ENCODE assay signal across 34 mouse cellular contexts in the genomic region with DNA sequence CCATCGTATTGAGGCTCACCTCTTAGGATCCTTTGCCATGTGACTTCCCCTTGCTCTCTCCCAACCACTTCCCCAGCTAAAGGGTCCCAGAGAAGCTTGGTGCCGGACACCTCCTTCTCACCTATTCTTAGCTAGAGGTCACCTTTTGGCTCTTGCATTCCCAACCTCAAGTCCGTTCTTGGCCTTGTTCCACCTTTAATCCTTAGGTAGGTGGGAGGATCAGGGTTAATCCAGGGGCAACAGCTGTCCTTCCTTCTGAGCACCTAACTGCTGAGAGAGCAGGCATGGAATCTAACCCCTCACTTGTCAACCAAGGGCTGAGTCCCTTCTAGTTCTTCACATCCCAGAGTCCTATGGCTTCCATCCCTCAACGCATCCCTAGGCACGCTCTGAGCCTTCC. TPM values are rescaled to one million over a fixed set of nuclear protein-coding genes. Genes with fewer than 3 reads are reported as not detected.
DNase-seq lines count a peak whose midpoint lies in the region; ATAC-seq and TF ChIP-seq lines count a peak whose summit lies in the region.
"Had no signal": no experiment of that assay in that cellular context is flagged by ENCODE, and none has a peak within 500 bp of the region (broad histone marks: within the 10 kb centered on the region; RNA-seq: fewer than 3 reads in every experiment).

No protein-coding gene starts in this region.

- H3K4me1 ChIP-seq in midbrain, embryonic 16.5 days (ENCODE audit: control insufficient read depth, insufficient read depth, low read length): peaks cover 32% of the 10 kb centered on the region
- peaks cover 47% of the 10 kb centered on the region for H3K4me1 ChIP-seq in midbrain, embryonic 10.5 days
- peaks cover 23% of the 10 kb centered on the region for H3K4me1 ChIP-seq in neural tube, embryonic 14.5 days (ENCODE audit: control insufficient read depth, insufficient read depth, low read length)
- H3K4me1 ChIP-seq in intestine, embryonic 16.5 days (ENCODE audit: control insufficient read depth, insufficient read depth, low read length): peaks cover 3% of the 10 kb centered on the region

- WGBS in midbrain, embryonic 16.5 days: 81% methylated on average over 5 of the region's 5 CpGs
- 74% methylated on average over 5 of the region's 5 CpGs for WGBS in midbrain, embryonic 10.5 days
- WGBS in neural tube, embryonic 14.5 days: 73% methylated on average over 5 of the region's 5 CpGs
- 74% methylated on average over 5 of the region's 5 CpGs for WGBS in intestine, embryonic 16.5 days

- no peak for DNase-seq in gastrocnemius, adult 2 months
- DNase-seq in gastrocnemius, postnatal 10 days: no peak
- no peak for DNase-seq in midbrain, embryonic 10.5 days (ENCODE audit: low spot score)
- DNase-seq in spleen, postnatal 10 days (ENCODE audit: low spot score in 2 of 2): no peak
- DNase-seq: heart, adult 2 months; kidney, adult 8-10 months; layer of hippocampus, postnatal 36 days; left cerebral cortex, postnatal 4 days; lung, postnatal 4 days had no signal

- H3K4me2 ChIP-seq in midbrain, embryonic 16.5 days (ENCODE audit: low read length): no peak overlapping the region
- H3K4me2 ChIP-seq in neural tube, embryonic 14.5 days (ENCODE audit: low read depth, low read length): no peak overlapping the region; the same call in 1 of the 2 replicates
- no peak overlapping the region for H3K4me2 ChIP-seq in intestine, embryonic 16.5 days (ENCODE audit: low read depth, low read length)
- H3K4me2 ChIP-seq: heart, embryonic 12.5 days; intestine, embryonic 15.5 days; liver, embryonic 12.5 days had no signal

- ATAC-seq in midbrain, embryonic 16.5 days: no peak
- ATAC-seq in neural tube, embryonic 14.5 days (ENCODE audit: low read depth): no peak
- no peak for ATAC-seq in intestine, embryonic 16.5 days
- ATAC-seq: CD4-positive, CD25-positive, alpha-beta regulatory T cell, adult 4 months; forebrain, embryonic 15.5 days; intestine, embryonic 15.5 days; liver, embryonic 12.5 days; liver, postnatal 0 days had no signal

- no peaks in the 10 kb centered on the region for H3K27me3 ChIP-seq in midbrain, embryonic 16.5 days (ENCODE audit: control insufficient read depth, insufficient read depth, low read depth, low read length)
- peaks cover 54% of the 10 kb centered on the region for H3K27me3 ChIP-seq in midbrain, embryonic 10.5 days (ENCODE audit: low read depth, poor library complexity, severe bottlenecking)
- no peaks in the 10 kb centered on the region for H3K27me3 ChIP-seq in neural tube, embryonic 14.5 days (ENCODE audit: control insufficient read depth, insufficient read depth, low read length)
- peaks cover 23% of the 10 kb centered on the region for H3K27me3 ChIP-seq in intestine, embryonic 16.5 days (replicated peaks; ENCODE audit: control insufficient read depth, insufficient read depth, low read length)
- H3K27me3 ChIP-seq: forebrain, embryonic 15.5 days; hindbrain, embryonic 15.5 days had no signal

- no peaks in the 10 kb centered on the region for H3K9me3 ChIP-seq in midbrain, embryonic 16.5 days (replicated peaks; ENCODE audit: control insufficient read depth, low read length, poor library complexity, severe bottlenecking)
- no peaks in the 10 kb centered on the region for H3K9me3 ChIP-seq in midbrain, embryonic 10.5 days (replicated peaks)
- H3K9me3 ChIP-seq in neural tube, embryonic 14.5 days (ENCODE audit: control insufficient read depth, low read length): no peaks in the 10 kb centered on the region
- no peaks in the 10 kb centered on the region for H3K9me3 ChIP-seq in intestine, embryonic 16.5 days (ENCODE audit: control insufficient read depth, low read length)
- H3K9me3 ChIP-seq: forebrain, embryonic 15.5 days; heart, embryonic 12.5 days; hindbrain, embryonic 15.5 days; intestine, embryonic 15.5 days; liver, embryonic 12.5 days; megakaryocyte, embryonic 14.5 days had no signal

- peak overlapping the region; percentile 3; the same call in 1 of the 2 replicates for H3K9ac ChIP-seq in midbrain, embryonic 16.5 days (ENCODE audit: low read depth, low read length)
- 0 out of 2 replicates have a peak overlapping the region, but pooled peaks have one; percentile 11 for H3K9ac ChIP-seq in neural tube, embryonic 14.5 days (replicated peaks; ENCODE audit: low read depth, low read length)
- no peak overlapping the region for H3K9ac ChIP-seq in intestine, embryonic 16.5 days (ENCODE audit: low read depth, low read length)
- H3K9ac ChIP-seq: forebrain, embryonic 15.5 days; heart, embryonic 12.5 days; hindbrain, embryonic 15.5 days; intestine, embryonic 15.5 days; liver, embryonic 12.5 days; liver, postnatal 0 days had no signal

- peak overlapping the region; percentile 32; the same call in 1 of the 2 replicates for H3K4me3 ChIP-seq in gastrocnemius, adult 2 months
- no peak overlapping the region for H3K4me3 ChIP-seq in midbrain, embryonic 16.5 days (ENCODE audit: low read depth, low read length)
- no peak overlapping the region for H3K4me3 ChIP-seq in midbrain, embryonic 10.5 days
- no peak overlapping the region for H3K4me3 ChIP-seq in neural tube, embryonic 14.5 days (ENCODE audit: low read depth, low read length)
- H3K4me3 ChIP-seq in intestine, embryonic 16.5 days (ENCODE audit: low read length): no peak overlapping the region
- H3K4me3 ChIP-seq: forebrain, embryonic 15.5 days; heart, adult 2 months; heart, embryonic 12.5 days; intestine, embryonic 15.5 days; liver, embryonic 12.5 days; megakaryocyte, embryonic 14.5 days had no signal

- no peak for TF ChIP-seq CTCF in gastrocnemius, adult 2 months (IDR thresholded peaks at IDR 0.05)

- intact Hi-C loops in gastrocnemius, adult 2 months (cut with DNase I): no loop called here

- peaks cover 4% of the 10 kb centered on the region; the same call in 1 of the 2 replicates for H3K36me3 ChIP-seq in midbrain, embryonic 16.5 days (ENCODE audit: control insufficient read depth, insufficient read depth, low read length)
- no peaks in the 10 kb centered on the region for H3K36me3 ChIP-seq in midbrain, embryonic 10.5 days
- H3K36me3 ChIP-seq in neural tube, embryonic 14.5 days (ENCODE audit: control insufficient read depth, insufficient read depth, low read length): no peaks in the 10 kb centered on the region
- no peaks in the 10 kb centered on the region for H3K36me3 ChIP-seq in intestine, embryonic 16.5 days (ENCODE audit: control insufficient read depth, insufficient read depth, low read length)
- H3K36me3 ChIP-seq: forebrain, embryonic 15.5 days; heart, embryonic 12.5 days; hindbrain, embryonic 15.5 days; intestine, embryonic 15.5 days; liver, embryonic 12.5 days had no signal

- no peak overlapping the region for H3K27ac ChIP-seq in gastrocnemius, adult 2 months
- H3K27ac ChIP-seq in midbrain, embryonic 16.5 days (ENCODE audit: low read length): no peak overlapping the region
- H3K27ac ChIP-seq in midbrain, embryonic 10.5 days (replicated peaks): no peak overlapping the region
- no peak overlapping the region for H3K27ac ChIP-seq in neural tube, embryonic 14.5 days (ENCODE audit: low read depth, low read length)
- H3K27ac ChIP-seq in intestine, embryonic 16.5 days (ENCODE audit: low read length): no peak overlapping the region
- H3K27ac ChIP-seq: forebrain, embryonic 15.5 days; heart, adult 2 months; hindbrain, embryonic 15.5 days; intestine, embryonic 15.5 days; kidney, postnatal 0 days; liver, embryonic 12.5 days had no signal

RNA-seq across cellular contexts. Expression of a gene that starts 5.5 kb away (rescaled TPM):
- not detected for total RNA-seq in gastrocnemius, adult 2 months (2021)
- not detected for total RNA-seq in gastrocnemius, postnatal 10 days (2021)
- not detected in 2 replicates for polyA plus RNA-seq in midbrain, embryonic 16.5 days (2015; fragmentation: Nextera tagmentation; extraction: Ambion mirVana)
- polyA plus RNA-seq in midbrain, embryonic 10.5 days (2016; fragmentation: Nextera tagmentation; extraction: Ambion mirVana): not detected in 2 replicates
- polyA plus RNA-seq in neural tube, embryonic 14.5 days (2014; fragmentation: Nextera tagmentation; extraction: Ambion mirVana): not detected in 2 replicates
- polyA plus RNA-seq in intestine, embryonic 16.5 days (2015; fragmentation: Nextera tagmentation; extraction: Ambion mirVana): not detected in 2 replicates
- total RNA-seq: adrenal gland, postnatal 14 days; gastrocnemius, adult 18-20 months; gastrocnemius, postnatal 4 days; heart, adult 2 months; heart, postnatal 4 days; layer of hippocampus, postnatal 36 days; left cerebral cortex, postnatal 4 days had no signal
- polyA plus RNA-seq: CD4-positive, CD25-positive, alpha-beta regulatory T cell, adult 4 months; embryonic facial prominence, embryonic 11.5 days; forebrain, embryonic 15.5 days; frontal cortex, adult 2 months; heart, adult 2 months; heart, embryonic 12.5 days; heart, postnatal 0 days; intestine, embryonic 15.5 days; large intestine, adult 2 months; limb, embryonic 14.5 days; liver, embryonic 12.5 days; liver, postnatal 0 days; lung, embryonic 16.5 days; neural tube, embryonic 11.5 days; stomach, embryonic 14.5 days; thymus, postnatal 0 days had no signal

RNA-seq across cellular contexts. Expression of a gene that starts 21.3 kb away (rescaled TPM):
- total RNA-seq in gastrocnemius, adult 2 months (2021): not detected
- total RNA-seq in gastrocnemius, postnatal 10 days (2021): under 1 TPM; 0.14 to 0.68 TPM
- polyA plus RNA-seq in midbrain, embryonic 16.5 days (2015; fragmentation: Nextera tagmentation; extraction: Ambion mirVana): 24.2 and 35.8 TPM in 2 replicates
- 6.6 and 8.4 TPM in 2 replicates for polyA plus RNA-seq in midbrain, embryonic 10.5 days (2016; fragmentation: Nextera tagmentation; extraction: Ambion mirVana)
- 18.4 and 20.2 TPM in 2 replicates for polyA plus RNA-seq in neural tube, embryonic 14.5 days (2014; fragmentation: Nextera tagmentation; extraction: Ambion mirVana)
- 0.37 and 0.62 TPM in 2 replicates for polyA plus RNA-seq in intestine, embryonic 16.5 days (2015; fragmentation: Nextera tagmentation; extraction: Ambion mirVana)
- total RNA-seq: gastrocnemius, adult 18-20 months; heart, adult 2 months; heart, postnatal 4 days had no signal
- polyA plus RNA-seq: CD4-positive, CD25-positive, alpha-beta regulatory T cell, adult 4 months; heart, adult 2 months; heart, embryonic 12.5 days; heart, postnatal 0 days; large intestine, adult 2 months; liver, postnatal 0 days had no signal

RNA-seq across cellular contexts. Expression of a gene that starts 28.5 kb away (rescaled TPM):
- total RNA-seq in gastrocnemius, adult 2 months (2021): 10 to 100 TPM; 61.1 to 64.6 TPM
- 10 to 100 TPM; 10.3 to 10.5 TPM for total RNA-seq in gastrocnemius, postnatal 10 days (2021)
- 55.0 and 61.1 TPM in 2 replicates for polyA plus RNA-seq in midbrain, embryonic 16.5 days (2015; fragmentation: Nextera tagmentation; extraction: Ambion mirVana)
- polyA plus RNA-seq in midbrain, embryonic 10.5 days (2016; fragmentation: Nextera tagmentation; extraction: Ambion mirVana): 4.1 and 7.7 TPM in 2 replicates
- 50.9 and 64.4 TPM in 2 replicates for polyA plus RNA-seq in neural tube, embryonic 14.5 days (2014; fragmentation: Nextera tagmentation; extraction: Ambion mirVana)
- 1.0 and 1.4 TPM in 2 replicates for polyA plus RNA-seq in intestine, embryonic 16.5 days (2015; fragmentation: Nextera tagmentation; extraction: Ambion mirVana)
- polyA plus RNA-seq: CD4-positive, CD25-positive, alpha-beta regulatory T cell, adult 4 months; liver, embryonic 12.5 days had no signal

RNA-seq across cellular contexts. Expression of a gene that starts 33.7 kb away (rescaled TPM):
- total RNA-seq in gastrocnemius, adult 2 months (2021): 10 to 100 TPM; 22.8 to 25.7 TPM
- total RNA-seq in gastrocnemius, postnatal 10 days (2021): 10 to 100 TPM; 44.2 to 48.8 TPM
- polyA plus RNA-seq in midbrain, embryonic 16.5 days (2015; fragmentation: Nextera tagmentation; extraction: Ambion mirVana): 155 and 182 TPM in 2 replicates
- polyA plus RNA-seq in midbrain, embryonic 10.5 days (2016; fragmentation: Nextera tagmentation; extraction: Ambion mirVana): 376 and 407 TPM in 2 replicates
- polyA plus RNA-seq in neural tube, embryonic 14.5 days (2014; fragmentation: Nextera tagmentation; extraction: Ambion mirVana): 154 and 168 TPM in 2 replicates
- 213 and 215 TPM in 2 replicates for polyA plus RNA-seq in intestine, embryonic 16.5 days (2015; fragmentation: Nextera tagmentation; extraction: Ambion mirVana)

RNA-seq across cellular contexts. Expression of a gene that starts 35.8 kb away (rescaled TPM):
- 1 to 10 TPM; 5.3 to 6.3 TPM for total RNA-seq in gastrocnemius, adult 2 months (2021)
- 10 to 100 TPM; 11.9 to 18.1 TPM for total RNA-seq in gastrocnemius, postnatal 10 days (2021)
- polyA plus RNA-seq in midbrain, embryonic 16.5 days (2015; fragmentation: Nextera tagmentation; extraction: Ambion mirVana): 19.8 and 20.0 TPM in 2 replicates
- 50.1 and 50.7 TPM in 2 replicates for polyA plus RNA-seq in midbrain, embryonic 10.5 days (2016; fragmentation: Nextera tagmentation; extraction: Ambion mirVana)
- polyA plus RNA-seq in neural tube, embryonic 14.5 days (2014; fragmentation: Nextera tagmentation; extraction: Ambion mirVana): 11.0 and 15.2 TPM in 2 replicates
- polyA plus RNA-seq in intestine, embryonic 16.5 days (2015; fragmentation: Nextera tagmentation; extraction: Ambion mirVana): 18.3 and 24.8 TPM in 2 replicates
